Mouse (Mus musculus): ENCODE results near the gene Vmn2r27.

DNA sequence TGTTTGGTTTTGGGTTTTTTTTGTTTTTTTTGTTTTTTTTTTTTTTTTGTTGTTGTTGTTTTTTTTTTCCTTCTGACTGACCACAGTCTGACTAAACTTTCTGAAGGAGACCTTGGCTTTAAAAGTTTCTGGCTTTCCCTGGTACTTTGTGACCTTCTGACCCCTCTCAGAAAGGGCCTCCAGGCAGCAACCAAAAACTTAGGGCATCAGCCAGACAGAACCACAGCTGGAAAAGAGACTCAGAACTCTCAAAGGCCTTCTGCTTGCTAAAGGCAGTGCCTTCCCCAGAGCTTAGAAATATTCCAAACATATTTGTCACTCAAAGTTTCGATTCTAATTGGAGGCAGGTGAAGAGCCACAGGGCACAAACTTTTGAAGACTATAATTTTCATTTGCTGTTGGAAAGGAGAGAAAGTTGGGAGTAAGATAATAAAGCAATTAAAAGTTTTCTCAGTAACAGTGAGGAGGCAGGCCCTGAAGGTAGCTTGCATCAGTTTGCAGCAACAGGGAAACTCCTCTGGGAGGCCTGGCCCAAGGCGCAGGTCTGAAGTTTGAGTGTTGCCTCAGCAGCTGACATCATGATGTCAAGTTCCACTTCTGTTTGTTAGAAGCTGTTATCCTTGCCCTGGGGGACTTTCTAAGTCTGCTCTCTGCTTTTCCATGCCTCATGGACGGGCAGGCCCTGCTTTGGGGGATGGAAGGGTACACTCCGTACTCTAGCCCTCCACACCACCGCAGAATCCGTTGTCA, 24.2 kb upstream of the Vmn2r27 start:
- TF ChIP-seq CTCF (IDR thresholded peaks at IDR 0.05; ENCODE audit: low read depth) (no peak), EP300 (IDR thresholded peaks at IDR 0.05; ENCODE audit: low read depth) (no peak)

Data from liver, embryonic 14.5 days (tissue).